In genomic region chr12:85140036-85140701, GRCm38 (mm10) we compare ENCODE assay signal across 14 mouse cellular contexts. TPM values are rescaled to one million over a fixed set of nuclear protein-coding genes. Genes with fewer than 3 reads are reported as not detected.
DNase-seq lines count a peak whose midpoint lies in the region; ATAC-seq and TF ChIP-seq lines count a peak whose summit lies in the region.
"Had no signal": no experiment of that assay in that cellular context is flagged by ENCODE, and none has a peak within 500 bp of the region (broad histone marks: within the 10 kb centered on the region; RNA-seq: fewer than 3 reads in every experiment).

No protein-coding gene starts in this region.

- H3K4me1 ChIP-seq in heart, embryonic 10.5 days = peaks cover 21% of the 10 kb centered on the region
- 0 out of 2 replicates have a peak, but pooled peaks cover 3% of the 10 kb centered on the region for H3K4me1 ChIP-seq in liver, embryonic 11.5 days (replicated peaks; ENCODE audit: control insufficient read depth, insufficient read depth, low read length)
- peaks cover 2% of the 10 kb centered on the region for H3K4me1 ChIP-seq in liver, postnatal 0 days (ENCODE audit: insufficient read depth)
- peaks cover 8% of the 10 kb centered on the region for H3K4me1 ChIP-seq in cerebellum, adult 2 months (ENCODE audit: control insufficient read depth, insufficient read depth, low read length)
- H3K4me1 ChIP-seq: midbrain, embryonic 15.5 days had no signal

- H3K4me3 ChIP-seq in heart, embryonic 10.5 days = peak overlapping the region; percentile 37
- no peak overlapping the region for H3K4me3 ChIP-seq in liver, embryonic 11.5 days (ENCODE audit: low read depth, low read length)
- H3K4me3 ChIP-seq in liver, postnatal 0 days (ENCODE audit: low read depth, low read length) = no peak overlapping the region
- no peak overlapping the region for H3K4me3 ChIP-seq in cerebellum, adult 2 months (replicated peaks; ENCODE audit: insufficient read depth, low read depth, low read length)
- H3K4me3 ChIP-seq: embryonic facial prominence, embryonic 15.5 days; midbrain, embryonic 15.5 days had no signal

- no peak for DNase-seq in heart, embryonic 10.5 days (ENCODE audit: low spot score)
- DNase-seq in heart, adult 18-20 months = no peak
- DNase-seq in liver, embryonic 11.5 days (ENCODE audit: low spot score) = no peak
- DNase-seq in liver, postnatal 0 days = no peak
- DNase-seq in T-cell, adult 2 months (ENCODE audit: low spot score) = peak; percentile 48
- DNase-seq in thymus, postnatal 14 days = peak; percentile 70
- no peak for DNase-seq in adrenal gland, postnatal 4 days (ENCODE audit: low spot score in 2 of 2)
- no peak for DNase-seq in cerebellum, adult 2 months
- DNase-seq: adrenal gland, adult 8-10 months; cerebellum, postnatal 36 days; kidney, adult 9 months had no signal

- peaks cover 32% of the 10 kb centered on the region for H3K27me3 ChIP-seq in heart, embryonic 10.5 days (ENCODE audit: insufficient read depth, poor library complexity, severe bottlenecking)
- peaks cover 10% of the 10 kb centered on the region for H3K27me3 ChIP-seq in liver, embryonic 11.5 days (replicated peaks; ENCODE audit: control insufficient read depth, insufficient read depth, low read length)
- H3K27me3 ChIP-seq in liver, postnatal 0 days (ENCODE audit: insufficient read depth, low read length) = no peaks in the 10 kb centered on the region
- no peaks in the 10 kb centered on the region for H3K27me3 ChIP-seq in cerebellum, adult 2 months (ENCODE audit: control insufficient read depth, insufficient read depth, low read length)
- H3K27me3 ChIP-seq: midbrain, embryonic 15.5 days had no signal

- no peak overlapping the region; the same call in 1 of the 2 replicates for H3K27ac ChIP-seq in heart, embryonic 10.5 days
- no peak overlapping the region for H3K27ac ChIP-seq in liver, embryonic 11.5 days (ENCODE audit: low read depth, low read length)
- no peak overlapping the region for H3K27ac ChIP-seq in liver, postnatal 0 days (ENCODE audit: low read depth)
- no peak overlapping the region for H3K27ac ChIP-seq in cerebellum, adult 2 months (ENCODE audit: insufficient read depth, low read length)
- H3K27ac ChIP-seq: embryonic facial prominence, embryonic 15.5 days; midbrain, embryonic 15.5 days had no signal

- TF ChIP-seq POLR2A in cerebellum, adult 2 months (IDR thresholded peaks at IDR 0.05; ENCODE audit: borderline replicate concordance, insufficient read depth, low read length) = no peak

- 28% methylated on average over 18 of the region's 18 CpGs for WGBS in heart, embryonic 10.5 days
- 37% methylated on average over 18 of the region's 18 CpGs for WGBS in liver, embryonic 11.5 days
- WGBS in liver, postnatal 0 days (ENCODE audit: insufficient replicate concordance) = 44% methylated on average over 18 of the region's 18 CpGs
- WGBS in cerebellum, adult 2 months = 47% methylated on average over 18 of the region's 18 CpGs

- peaks cover 2% of the 10 kb centered on the region for H3K36me3 ChIP-seq in heart, embryonic 10.5 days
- H3K36me3 ChIP-seq in liver, embryonic 11.5 days (ENCODE audit: control insufficient read depth, insufficient read depth, low read length) = no peaks in the 10 kb centered on the region; the same call in 1 of the 2 replicates
- no peaks in the 10 kb centered on the region; the same call in 1 of the 2 replicates for H3K36me3 ChIP-seq in liver, postnatal 0 days (replicated peaks; ENCODE audit: insufficient read depth, low read length)

- no peak for ATAC-seq in liver, embryonic 11.5 days (replicated peaks; ENCODE audit: low FRiP score)
- ATAC-seq in liver, postnatal 0 days = no peak
- ATAC-seq: hindbrain, embryonic 16.5 days; midbrain, embryonic 15.5 days had no signal

- H3K4me2 ChIP-seq in liver, embryonic 11.5 days = peak overlapping the region; percentile 33
- no peak overlapping the region for H3K4me2 ChIP-seq in liver, postnatal 0 days (ENCODE audit: low read depth, low read length)
- H3K4me2 ChIP-seq: embryonic facial prominence, embryonic 15.5 days; midbrain, embryonic 15.5 days had no signal

- TF ChIP-seq CTCF in liver, postnatal 0 days (IDR thresholded peaks at IDR 0.05; ENCODE audit: low read depth) = no peak
- no peak for TF ChIP-seq CTCF in cerebellum, adult 2 months (IDR thresholded peaks at IDR 0.05; ENCODE audit: borderline replicate concordance, insufficient read depth, low read depth, low read length)

- H3K9me3 ChIP-seq in heart, embryonic 10.5 days = no peaks in the 10 kb centered on the region
- no peaks in the 10 kb centered on the region for H3K9me3 ChIP-seq in liver, embryonic 11.5 days (ENCODE audit: control insufficient read depth, low read length)
- no peaks in the 10 kb centered on the region for H3K9me3 ChIP-seq in liver, postnatal 0 days (ENCODE audit: low read length)
- H3K9me3 ChIP-seq: embryonic facial prominence, embryonic 15.5 days; midbrain, embryonic 15.5 days had no signal

- no peak overlapping the region for H3K9ac ChIP-seq in liver, embryonic 11.5 days (ENCODE audit: low read depth, low read length)
- no peak overlapping the region for H3K9ac ChIP-seq in liver, postnatal 0 days (replicated peaks)
- H3K9ac ChIP-seq: embryonic facial prominence, embryonic 15.5 days; midbrain, embryonic 15.5 days had no signal

- no peak for TF ChIP-seq EP300 in liver, postnatal 0 days (IDR thresholded peaks at IDR 0.05; ENCODE audit: low read depth)

RNA-seq across cellular contexts. Expression of gene Rps6kl1, which starts 10.9 kb away (rescaled TPM):
- 1.4 and 1.5 TPM in 2 replicates for polyA plus RNA-seq in heart, embryonic 10.5 days (2016; fragmentation: Nextera tagmentation; extraction: Ambion mirVana)
- total RNA-seq in heart, adult 18-20 months (2021) = 1 to 10 TPM; 1.4 to 2.1 TPM
- 0.99 and 1.1 TPM in 2 replicates for polyA plus RNA-seq in liver, embryonic 11.5 days (2014; fragmentation: Nextera tagmentation; extraction: Ambion mirVana)
- polyA plus RNA-seq in liver, postnatal 0 days (2015; fragmentation: Nextera tagmentation; extraction: Ambion mirVana) = 0.39 and 0.61 TPM in 2 replicates
- 1 to 10 TPM; 3.6 to 3.9 TPM for total RNA-seq in adrenal gland, postnatal 4 days (2021)
- polyA plus RNA-seq in cerebellum, adult 2 months (2012; rRNA removed) = 35.2 and 36.5 TPM in 2 replicates

RNA-seq across cellular contexts. Expression of gene Dlst, which starts 29.5 kb away (rescaled TPM):
- 162 and 217 TPM in 2 replicates for polyA plus RNA-seq in heart, embryonic 10.5 days (2016; fragmentation: Nextera tagmentation; extraction: Ambion mirVana)
- 100 to 1,000 TPM; 759 to 769 TPM for total RNA-seq in heart, adult 18-20 months (2021)
- polyA plus RNA-seq in liver, embryonic 11.5 days (2014; fragmentation: Nextera tagmentation; extraction: Ambion mirVana) = 139 and 143 TPM in 2 replicates
- 68.3 and 76.4 TPM in 2 replicates for polyA plus RNA-seq in liver, postnatal 0 days (2015; fragmentation: Nextera tagmentation; extraction: Ambion mirVana)
- total RNA-seq in adrenal gland, postnatal 4 days (2021) = 100 to 1,000 TPM; 294 to 319 TPM
- 180 and 185 TPM in 2 replicates for polyA plus RNA-seq in cerebellum, adult 2 months (2012; rRNA removed)

RNA-seq across cellular contexts. Expression of gene Prox2, which starts 29.6 kb away (rescaled TPM):
- polyA plus RNA-seq in heart, embryonic 10.5 days (2016; fragmentation: Nextera tagmentation; extraction: Ambion mirVana) = 1.9 and 2.6 TPM in 2 replicates
- 1 to 10 TPM; 1.5 to 2.6 TPM for total RNA-seq in heart, adult 18-20 months (2021)
- 3.8 and 4.3 TPM in 2 replicates for polyA plus RNA-seq in liver, embryonic 11.5 days (2014; fragmentation: Nextera tagmentation; extraction: Ambion mirVana)
- 2.3 and 2.8 TPM in 2 replicates for polyA plus RNA-seq in liver, postnatal 0 days (2015; fragmentation: Nextera tagmentation; extraction: Ambion mirVana)
- total RNA-seq in adrenal gland, postnatal 4 days (2021) = 1 to 10 TPM; 4.8 to 5.5 TPM
- 1.6 and 1.9 TPM in 2 replicates for polyA plus RNA-seq in cerebellum, adult 2 months (2012; rRNA removed)

RNA-seq across cellular contexts. Expression of gene Pgf, which starts 37.4 kb away (rescaled TPM):
- 9.3 and 13.6 TPM in 2 replicates for polyA plus RNA-seq in heart, embryonic 10.5 days (2016; fragmentation: Nextera tagmentation; extraction: Ambion mirVana)
- total RNA-seq in heart, adult 18-20 months (2021) = 1 to 10 TPM; 3.8 to 5.3 TPM
- polyA plus RNA-seq in liver, embryonic 11.5 days (2014; fragmentation: Nextera tagmentation; extraction: Ambion mirVana) = 4.0 and 5.7 TPM in 2 replicates
- 0.36 and 0.45 TPM in 2 replicates for polyA plus RNA-seq in liver, postnatal 0 days (2015; fragmentation: Nextera tagmentation; extraction: Ambion mirVana)
- 1 to 10 TPM; 3.2 to 4.3 TPM for total RNA-seq in adrenal gland, postnatal 4 days (2021)
- polyA plus RNA-seq in cerebellum, adult 2 months (2012; rRNA removed) = 5.1 and 6.1 TPM in 2 replicates

Comparison
In these comparisons a context has a peak if more than half of its experiments do, and no peak if none do; other contexts are left out.
1. DNase-seq: peak in T-cell, adult 2 months (single experiment) and thymus, postnatal 14 days (single experiment); none in heart, embryonic 10.5 days (single experiment), heart, adult 18-20 months (0 of 2), liver, embryonic 11.5 days (single experiment), liver, postnatal 0 days (single experiment), adrenal gland, postnatal 4 days (0 of 2) and cerebellum, adult 2 months (0 of 2).
2. RNA of gene Rps6kl1, which starts 10.9 kb away (polyA plus RNA-seq): 35.2 to 36.5 TPM in cerebellum, adult 2 months; 1.4 to 1.5 TPM in heart, embryonic 10.5 days, 0.99 to 1.1 TPM in liver, embryonic 11.5 days and 0.39 to 0.61 TPM in liver, postnatal 0 days; every median in the first group is over 10 times any median in the second.